Mouse (Mus musculus) small intestine, adult 2 months (tissue): ENCODE results near the gene Smad9. TPM values are rescaled to one million over a fixed set of nuclear protein-coding genes. Genes with fewer than 3 reads are reported as not detected.
A peak's percentile ranks its signal among the peaks of the same experiment; 100 is the strongest.

Source experiments
- H3K27ac ChIP-seq: fragments of 200-500 bp; 2 replicates; pipeline ENCODE4 v1.5.1; 2012; ENCODE audit warnings: low read depth, low read length, control low read depth, inconsistent platforms; ENCODE audit not compliant: insufficient read depth
- H3K27me3 ChIP-seq: fragments of 200-500 bp; 2 replicates; pipeline ENCODE4 v1.6.1; 2012; ENCODE audit warnings: mild to moderate bottlenecking, moderate library complexity, low read length, inconsistent platforms; ENCODE audit not compliant: control insufficient read depth, insufficient read depth
- H3K36me3 ChIP-seq: fragments of 200-500 bp; 2 replicates; pipeline ENCODE4 v1.6.1; 2012; ENCODE audit warnings: mild to moderate bottlenecking, low read length, control low read depth, inconsistent platforms; ENCODE audit not compliant: control insufficient read depth, insufficient read depth
- H3K4me1 ChIP-seq: fragments of 200-500 bp; 2 replicates; pipeline ENCODE4 v1.6.1; 2012; ENCODE audit warnings: low read length, inconsistent platforms, mixed read lengths; ENCODE audit not compliant: control insufficient read depth, insufficient read depth, insufficient read length
- H3K4me3 ChIP-seq: fragments of 200-500 bp; 2 replicates; pipeline ENCODE4 v1.5.1; 2012; ENCODE audit warnings: low read depth, mild to moderate bottlenecking, control low read depth, inconsistent platforms, low read length, moderate library complexity
- CTCF ChIP-seq: fragments of 200-500 bp; IDR thresholded peaks from 2 replicates; pipeline ENCODE4 v1.5.1; 2012; ENCODE audit warnings: low read depth, mild to moderate bottlenecking, control low read depth, inconsistent platforms, low read length, moderate library complexity, mixed read lengths; ENCODE audit not compliant: insufficient replicate concordance, insufficient read length; ENCODE audit errors: extremely low read depth
- POLR2A ChIP-seq: fragments of 200-500 bp; IDR thresholded peaks from 2 replicates; pipeline ENCODE4 v1.6.1; 2012; ENCODE audit warnings: low read depth, mild to moderate bottlenecking, control low read depth, inconsistent platforms, low read length, moderate library complexity
- WGBS: fragments of 180-500 bp; shearing (Covaris S2); methylation state at CpG from one replicate; pipeline ENCODE4 v1.1.7; 2018; 5-methylcytosine and 5-hydroxymethylcytosine counted together
- polyA plus RNA-seq: library from polyadenylated mRNA; depleted of rRNA; stranded (reverse); fragments of >200 nt; gene quantifications from 2 replicates; pipeline ENCODE4 v1.2.3, GENCODE M21; 2012

The Smad9 gene
- polyA plus RNA-seq, 1 experiment = 1.1 TPM

GRCm38 (mm10) chr3:54735247-54736046 is 19.9 kb upstream of the Smad9 start, which contains the start of the genes Exosc8 and Alg5:
Gene Exosc8, minus strand, starts transcription at chr3:54735393.
Gene Alg5, plus strand, starts transcription at chr3:54735539.
- H3K4me1 ChIP-seq = peaks cover 2% of the 10 kb centered on the region; the same call in 1 of the 2 replicates
- peaks cover 10% of the 10 kb centered on the region for H3K36me3 ChIP-seq
- no peaks in the 10 kb centered on the region for H3K27me3 ChIP-seq
- WGBS = under 1% methylated on average over 65 of the region's 65 CpGs
- H3K4me3 ChIP-seq = peak within 1 kb of the TSS; percentile 80
- peak within 1 kb of the TSS; percentile 95 for H3K27ac ChIP-seq
- peak; percentile 73 for TF ChIP-seq POLR2A
- peak; percentile 99 for TF ChIP-seq CTCF

GRCm38 (mm10) chr3:54736101-54736927 is 19.1 kb upstream of the Smad9 start:
- peaks cover 13% of the 10 kb centered on the region for H3K36me3 ChIP-seq
- peaks cover 2% of the 10 kb centered on the region; the same call in 1 of the 2 replicates for H3K4me1 ChIP-seq
- 39% methylated on average over 18 of the region's 18 CpGs for WGBS
- peak overlapping the region; percentile 80 for H3K4me3 ChIP-seq
- peak overlapping the region; percentile 70; the same call in 1 of the 2 replicates for H3K27ac ChIP-seq
- H3K27me3 ChIP-seq = no peaks in the 10 kb centered on the region
- no peak for TF ChIP-seq POLR2A
- no peak for TF ChIP-seq CTCF

- TF ChIP-seq POLR2A (no peak), CTCF (no peak)
- 75% methylated on average over 8 of the region's 8 CpGs for WGBS
These were observed 18.1 kb upstream of the Smad9 start for GRCm38 (mm10) chr3:54737317-54737716.

GRCm38 (mm10) chr3:54741965-54742364 is 13.4 kb upstream of the Smad9 start:
- no peaks in the 10 kb centered on the region for H3K27me3 ChIP-seq
- no peak for TF ChIP-seq CTCF
- TF ChIP-seq POLR2A = no peak
- no peak overlapping the region for H3K27ac ChIP-seq
- 31% methylated on average over 11 of the region's 11 CpGs for WGBS
- H3K36me3 ChIP-seq = peaks cover 51% of the 10 kb centered on the region
- no peaks in the 10 kb centered on the region for H3K4me1 ChIP-seq
- no peak overlapping the region for H3K4me3 ChIP-seq

More at GRCm38 (mm10) chr3:54737317-54737716, 18.1 kb upstream of the Smad9 start:
- Histone ChIP-seq H3K4me3 (no peak overlapping the region), H3K27me3 (no peaks in the 10 kb centered on the region), H3K4me1 (peaks cover 2% of the 10 kb centered on the region; the same call in 1 of the 2 replicates), H3K27ac (no peak overlapping the region), H3K36me3 (peaks cover 15% of the 10 kb centered on the region)

- Histone ChIP-seq H3K4me3 (no peak overlapping the region), H3K27me3 (no peaks in the 10 kb centered on the region), H3K36me3 (peaks cover 66% of the 10 kb centered on the region), H3K4me1 (no peaks in the 10 kb centered on the region), H3K27ac (no peak overlapping the region)
- TF ChIP-seq CTCF = peak; percentile 29; the same call in 1 of the 2 replicates
- no peak for TF ChIP-seq POLR2A
- 52% methylated on average over 5 of the region's 5 CpGs for WGBS
These were observed 9.6 kb upstream of the Smad9 start for GRCm38 (mm10) chr3:54745799-54746198.

- TF ChIP-seq CTCF (no peak), POLR2A (no peak)
- peaks cover 12% of the 10 kb centered on the region for H3K36me3 ChIP-seq
- WGBS = 77% methylated on average over 4 of the region's 4 CpGs
- H3K4me3 ChIP-seq = no peak overlapping the region
- no peak overlapping the region for H3K27ac ChIP-seq
- H3K27me3 ChIP-seq = no peaks in the 10 kb centered on the region; the same call in none of the 2 replicates
- H3K4me1 ChIP-seq = peaks cover 3% of the 10 kb centered on the region
These were observed 2.0 kb upstream of the Smad9 start for GRCm38 (mm10) chr3:54753411-54753810.

- Histone ChIP-seq H3K27ac (peak overlapping the region; percentile 32; the same call in 1 of the 2 replicates), H3K36me3 (no peaks in the 10 kb centered on the region), H3K4me3 (peak overlapping the region; percentile 71), H3K27me3 (no peaks in the 10 kb centered on the region; the same call in none of the 2 replicates), H3K4me1 (peaks cover 3% of the 10 kb centered on the region)
- WGBS = under 1% methylated on average over 11 of the region's 11 CpGs
- no peak for TF ChIP-seq POLR2A
- no peak for TF ChIP-seq CTCF
These were observed 676 bp downstream of the Smad9 start for GRCm38 (mm10) chr3:54756058-54756457.
